ENCODE assay signal across 23 mouse cellular contexts in genomic region chr5:120276229-120276628, GRCm38 (mm10).
A peak's percentile ranks its signal among the peaks of the same experiment; 100 is the strongest.
DNase-seq lines count a peak whose midpoint lies in the region; ATAC-seq lines count a peak whose summit lies in the region.
"Had no signal": no experiment of that assay in that cellular context is flagged by ENCODE, and none has a peak within 500 bp of the region (broad histone marks: within the 10 kb centered on the region; RNA-seq: fewer than 3 reads in every experiment).

No protein-coding gene starts in this region.

- H3K4me1 ChIP-seq in hindbrain, embryonic 15.5 days (replicated peaks), result peaks cover 28% of the 10 kb centered on the region
- H3K4me1 ChIP-seq in hindbrain, embryonic 10.5 days (replicated peaks), result peaks cover 22% of the 10 kb centered on the region
- peaks cover 26% of the 10 kb centered on the region for H3K4me1 ChIP-seq in midbrain, embryonic 13.5 days (replicated peaks)
- H3K4me1 ChIP-seq in midbrain, embryonic 11.5 days (ENCODE audit: control insufficient read depth, insufficient read depth, low read length), result peaks cover 16% of the 10 kb centered on the region
- H3K4me1 ChIP-seq in midbrain, embryonic 15.5 days, result peaks cover 20% of the 10 kb centered on the region
- H3K4me1 ChIP-seq: liver, embryonic 15.5 days had no signal

- H3K36me3 ChIP-seq in hindbrain, embryonic 15.5 days, result no peaks in the 10 kb centered on the region
- no peaks in the 10 kb centered on the region for H3K36me3 ChIP-seq in hindbrain, embryonic 10.5 days
- H3K36me3 ChIP-seq in midbrain, embryonic 13.5 days, result no peaks in the 10 kb centered on the region
- H3K36me3 ChIP-seq in midbrain, embryonic 11.5 days (ENCODE audit: control insufficient read depth, insufficient read depth, low read length), result no peaks in the 10 kb centered on the region
- no peaks in the 10 kb centered on the region for H3K36me3 ChIP-seq in midbrain, embryonic 15.5 days (replicated peaks)
- H3K36me3 ChIP-seq: embryonic facial prominence, embryonic 10.5 days; limb, embryonic 10.5 days; liver, embryonic 15.5 days had no signal

- H3K9ac ChIP-seq in hindbrain, embryonic 15.5 days, result no peak overlapping the region
- H3K9ac ChIP-seq in midbrain, embryonic 13.5 days (replicated peaks), result no peak overlapping the region
- H3K9ac ChIP-seq in midbrain, embryonic 11.5 days (ENCODE audit: low read length), result no peak overlapping the region
- no peak overlapping the region for H3K9ac ChIP-seq in midbrain, embryonic 15.5 days
- H3K9ac ChIP-seq: liver, embryonic 15.5 days had no signal

- no peak overlapping the region for H3K4me2 ChIP-seq in hindbrain, embryonic 15.5 days
- no peak overlapping the region for H3K4me2 ChIP-seq in midbrain, embryonic 13.5 days (replicated peaks)
- no peak overlapping the region for H3K4me2 ChIP-seq in midbrain, embryonic 11.5 days
- no peak overlapping the region for H3K4me2 ChIP-seq in midbrain, embryonic 15.5 days
- H3K4me2 ChIP-seq: heart, embryonic 11.5 days; liver, embryonic 15.5 days had no signal

- no peaks in the 10 kb centered on the region for H3K9me3 ChIP-seq in hindbrain, embryonic 15.5 days
- peaks cover 3% of the 10 kb centered on the region; the same call in 1 of the 2 replicates for H3K9me3 ChIP-seq in hindbrain, embryonic 10.5 days
- no peaks in the 10 kb centered on the region for H3K9me3 ChIP-seq in midbrain, embryonic 13.5 days
- H3K9me3 ChIP-seq in midbrain, embryonic 11.5 days (ENCODE audit: control insufficient read depth, low read length), result no peaks in the 10 kb centered on the region
- H3K9me3 ChIP-seq in midbrain, embryonic 15.5 days, result no peaks in the 10 kb centered on the region
- H3K9me3 ChIP-seq: embryonic facial prominence, embryonic 10.5 days; limb, embryonic 10.5 days; liver, embryonic 15.5 days had no signal

- H3K4me3 ChIP-seq in hindbrain, embryonic 15.5 days, result no peak overlapping the region
- no peak overlapping the region for H3K4me3 ChIP-seq in hindbrain, embryonic 10.5 days
- no peak overlapping the region for H3K4me3 ChIP-seq in midbrain, embryonic 13.5 days (replicated peaks)
- H3K4me3 ChIP-seq in midbrain, embryonic 11.5 days (ENCODE audit: low read depth, low read length), result no peak overlapping the region
- no peak overlapping the region for H3K4me3 ChIP-seq in midbrain, embryonic 15.5 days
- H3K4me3 ChIP-seq: embryonic facial prominence, embryonic 10.5 days; limb, embryonic 10.5 days; liver, embryonic 15.5 days had no signal

- H3K27ac ChIP-seq in hindbrain, embryonic 15.5 days (replicated peaks), result 0 out of 2 replicates have a peak overlapping the region, but pooled peaks have one; percentile 30
- H3K27ac ChIP-seq in hindbrain, embryonic 10.5 days, result no peak overlapping the region
- 0 out of 2 replicates have a peak overlapping the region, but pooled peaks have one; percentile 39 for H3K27ac ChIP-seq in midbrain, embryonic 13.5 days
- H3K27ac ChIP-seq in midbrain, embryonic 11.5 days (ENCODE audit: low read depth, low read length), result no peak overlapping the region
- H3K27ac ChIP-seq in midbrain, embryonic 15.5 days, result 0 out of 2 replicates have a peak overlapping the region, but pooled peaks have one; percentile 28
- H3K27ac ChIP-seq: embryonic facial prominence, embryonic 10.5 days; limb, embryonic 10.5 days; liver, embryonic 15.5 days; stomach, postnatal 0 days had no signal

- no peak for ATAC-seq in hindbrain, embryonic 15.5 days (ENCODE audit: low FRiP score, low read depth)
- ATAC-seq in midbrain, embryonic 13.5 days, result no peak
- no peak for ATAC-seq in midbrain, embryonic 11.5 days (ENCODE audit: low FRiP score)
- no peak for ATAC-seq in midbrain, embryonic 15.5 days (replicated peaks)
- ATAC-seq: CD4-positive, CD25-positive, alpha-beta regulatory T cell, adult 4 months; forebrain, embryonic 16.5 days had no signal

- 0 out of 2 replicates have a peak, but pooled peaks cover 2% of the 10 kb centered on the region for H3K27me3 ChIP-seq in hindbrain, embryonic 15.5 days
- peaks cover 68% of the 10 kb centered on the region for H3K27me3 ChIP-seq in hindbrain, embryonic 10.5 days (ENCODE audit: insufficient read depth, poor library complexity, severe bottlenecking)
- H3K27me3 ChIP-seq in midbrain, embryonic 13.5 days, result peaks cover 42% of the 10 kb centered on the region
- peaks cover 40% of the 10 kb centered on the region for H3K27me3 ChIP-seq in midbrain, embryonic 11.5 days (ENCODE audit: control insufficient read depth, insufficient read depth, low read length)
- peaks cover 5% of the 10 kb centered on the region; the same call in 1 of the 2 replicates for H3K27me3 ChIP-seq in midbrain, embryonic 15.5 days (replicated peaks)

- WGBS in hindbrain, embryonic 15.5 days, result 48% methylated on average over 9 of the region's 9 CpGs
- 82% methylated on average over 9 of the region's 9 CpGs for WGBS in hindbrain, embryonic 10.5 days
- WGBS in midbrain, embryonic 13.5 days, result 78% methylated on average over 9 of the region's 9 CpGs
- 83% methylated on average over 9 of the region's 9 CpGs for WGBS in midbrain, embryonic 11.5 days
- 56% methylated on average over 9 of the region's 9 CpGs for WGBS in midbrain, embryonic 15.5 days

- DNase-seq in hindbrain, embryonic 10.5 days (ENCODE audit: low spot score), result no peak
- no peak for DNase-seq in midbrain, embryonic 11.5 days (ENCODE audit: low spot score, missing footprints)
- DNase-seq in thymus, postnatal 36 days, result no peak
- no peak for DNase-seq in layer of hippocampus, postnatal 25 days (ENCODE audit: extremely low spot score in 1 of 2, low spot score in 1 of 2)
- DNase-seq: adrenal gland, postnatal 36 days; cerebellum, adult 11 months; cerebellum, adult 9-11 months; gastrocnemius, postnatal 10 days; heart, adult 11 months; liver; lung, postnatal 4 days; right cerebral cortex, postnatal 14 days; thymus, adult 2 months had no signal

Comparison
In these comparisons a context has a peak if more than half of its experiments do, and no peak if none do; other contexts are left out.
1. H3K27ac ChIP-seq: peak in hindbrain, embryonic 15.5 days (single experiment), midbrain, embryonic 13.5 days (single experiment) and midbrain, embryonic 15.5 days (single experiment); none in hindbrain, embryonic 10.5 days (single experiment) and midbrain, embryonic 11.5 days (single experiment).